Comparison of ENCODE assay signal across 13 mouse cellular contexts in the genomic region with DNA sequence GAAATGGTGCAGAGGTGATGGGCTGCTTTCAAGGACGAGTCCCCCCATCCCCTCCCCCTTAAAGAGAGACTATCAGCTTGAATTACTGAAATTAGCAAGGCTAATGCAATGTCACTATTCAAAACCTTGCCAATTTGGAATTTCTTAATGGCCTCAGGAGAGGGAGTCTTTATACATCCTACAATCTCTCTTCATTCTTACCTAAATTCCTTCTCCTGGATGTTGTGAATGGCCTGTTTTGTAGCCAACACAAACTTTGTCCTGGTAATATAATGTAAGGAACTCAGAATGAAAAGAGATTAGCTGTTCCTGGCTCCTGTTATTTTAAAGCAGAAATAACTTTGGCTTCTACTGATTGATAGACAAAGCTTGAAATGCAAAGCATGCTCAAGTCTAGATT.
"Had no signal": no experiment of that assay in that cellular context is flagged by ENCODE, and none has a peak within 500 bp of the region (broad histone marks: within the 10 kb centered on the region; RNA-seq: fewer than 3 reads in every experiment).

No protein-coding gene starts in this region.

- H3K4me2 ChIP-seq: limb, embryonic 15.5 days; liver, embryonic 12.5 days; lung, embryonic 14.5 days; midbrain, embryonic 12.5 days; neural tube, embryonic 15.5 days had no signal

- H3K9me3 ChIP-seq: limb, embryonic 15.5 days; liver, embryonic 12.5 days; megakaryocyte, embryonic 14.5 days; midbrain, embryonic 12.5 days; neural tube, embryonic 15.5 days had no signal

- H3K9ac ChIP-seq: limb, embryonic 15.5 days; liver, embryonic 12.5 days; lung, embryonic 14.5 days; midbrain, embryonic 12.5 days; neural tube, embryonic 15.5 days had no signal

- H3K4me1 ChIP-seq: limb, embryonic 15.5 days; liver, embryonic 12.5 days; megakaryocyte, embryonic 14.5 days; midbrain, embryonic 12.5 days; neural tube, embryonic 15.5 days had no signal

- H3K36me3 ChIP-seq: limb, embryonic 15.5 days; liver, embryonic 12.5 days; midbrain, embryonic 12.5 days; neural tube, embryonic 15.5 days had no signal

- ATAC-seq: liver, embryonic 12.5 days had no signal

- H3K27ac ChIP-seq: limb, embryonic 15.5 days; liver, embryonic 12.5 days; macrophage; midbrain, embryonic 12.5 days; neural tube, embryonic 15.5 days had no signal

- H3K4me3 ChIP-seq: limb, embryonic 15.5 days; liver, embryonic 12.5 days; megakaryocyte, embryonic 14.5 days; midbrain, embryonic 12.5 days; neural tube, embryonic 15.5 days had no signal

- H3K27me3 ChIP-seq: limb, embryonic 15.5 days; liver, embryonic 12.5 days; neural tube, embryonic 15.5 days had no signal

- DNase-seq: kidney, postnatal 10 days; kidney, postnatal 4 days; lung, postnatal 10 days; right cerebral cortex, adult 18-20 months; right cerebral cortex, postnatal 25 days; thymus, postnatal 36 days had no signal
